Mouse (Mus musculus) intestine, embryonic 15.5 days (tissue): ENCODE measurements around the gene AW209491. TPM values are rescaled to one million over a fixed set of nuclear protein-coding genes. Genes with fewer than 3 reads are reported as not detected.

Experiments used
- polyA plus RNA-seq: library from polyadenylated mRNA; unstranded; fragments of >200 nt; fragmentation: Nextera tagmentation; extraction: Ambion mirVana; gene quantifications from 2 replicates; pipeline ENCODE4 v1.2.1, GENCODE M21; 2015

AW209491 gene
- polyA plus RNA-seq, 1 experiment from 2014 or later: 26.6 TPM

Other genes starting within 250 kb of the AW209491 start
- 0.59 and 0.86 TPM in 2 replicates for gene Hecw1, start 106.9 kb upstream of the AW209491 start, polyA plus RNA-seq
- gene Mrpl32, start 17.0 kb upstream of the AW209491 start, polyA plus RNA-seq: 121 and 140 TPM in 2 replicates
- gene Psma2, start 16.9 kb upstream of the AW209491 start, polyA plus RNA-seq: 196 and 205 TPM in 2 replicates